Mouse (Mus musculus) embryonic facial prominence, embryonic 15.5 days (tissue): Measurements from ENCODE around the gene Trim54. TPM values are rescaled to one million over a fixed set of nuclear protein-coding genes. Genes with fewer than 3 reads are reported as not detected.

ENCODE experiments used
- polyA plus RNA-seq: library from polyadenylated mRNA; unstranded; fragments of >200 nt; fragmentation: Nextera tagmentation; extraction: Ambion mirVana; gene quantifications from 2 replicates; pipeline ENCODE4 v1.2.1, GENCODE M21; 2015

Trim54 gene
- polyA plus RNA-seq, 1 experiment from 2014 or later: 10.2 TPM

Other genes with a start within 250 kb of the Trim54 start
- gene Tmem214, start 248.7 kb upstream of the Trim54 start, polyA plus RNA-seq: 90.0 and 100.0 TPM in 2 replicates
- 22.1 and 28.7 TPM in 2 replicates for gene Agbl5, start 228.0 kb upstream of the Trim54 start, polyA plus RNA-seq
- gene Ost4, start 208.9 kb upstream of the Trim54 start, polyA plus RNA-seq: 482 and 502 TPM in 2 replicates
- 244 and 254 TPM in 2 replicates for gene Emilin1, start 203.3 kb upstream of the Trim54 start, polyA plus RNA-seq
- 23.8 and 25.6 TPM in 2 replicates for gene Khk, start 195.3 kb upstream of the Trim54 start, polyA plus RNA-seq
- gene Cgref1, start 171.1 kb upstream of the Trim54 start, polyA plus RNA-seq: 32.1 and 34.0 TPM in 2 replicates
- 125 and 130 TPM in 2 replicates for gene Preb, start 156.4 kb upstream of the Trim54 start, polyA plus RNA-seq
- gene Tcf23, start 148.1 kb upstream of the Trim54 start, polyA plus RNA-seq: 0.08 TPM in 1 of 2 replicates, not detected in the other
- 173 and 174 TPM in 2 replicates for gene Atraid, start 68.4 kb upstream of the Trim54 start, polyA plus RNA-seq
- gene Slc5a6, start 67.8 kb upstream of the Trim54 start, polyA plus RNA-seq: 10.8 and 12.0 TPM in 2 replicates
- gene Cad, start 61.9 kb upstream of the Trim54 start, polyA plus RNA-seq: 23.5 and 26.4 TPM in 2 replicates
- gene Dnajc5g, start 10.4 kb upstream of the Trim54 start, polyA plus RNA-seq: not detected in 2 replicates
- gene Slc30a3, start 8.5 kb upstream of the Trim54 start, polyA plus RNA-seq: 0.60 and 0.92 TPM in 2 replicates
- not detected in 2 replicates for gene Ucn, start 22.1 kb downstream of the Trim54 start, polyA plus RNA-seq
- 67.3 and 73.4 TPM in 2 replicates for gene Mpv17, start 37.5 kb downstream of the Trim54 start, polyA plus RNA-seq
- 1.1 and 3.0 TPM in 2 replicates for gene Gm29609, start 63.2 kb downstream of the Trim54 start, polyA plus RNA-seq
- gene Gtf3c2, start 63.4 kb downstream of the Trim54 start, polyA plus RNA-seq: 69.0 and 71.5 TPM in 2 replicates
- 138 and 150 TPM in 2 replicates for gene Snx17, start 76.5 kb downstream of the Trim54 start, polyA plus RNA-seq
- gene Eif2b4, start 76.7 kb downstream of the Trim54 start, polyA plus RNA-seq: 74.4 and 74.7 TPM in 2 replicates
- 12.2 and 12.5 TPM in 2 replicates for gene Zfp513, start 85.6 kb downstream of the Trim54 start, polyA plus RNA-seq
- gene Ppm1g, start 104.0 kb downstream of the Trim54 start, polyA plus RNA-seq: 113 and 115 TPM in 2 replicates
- 175 and 178 TPM in 2 replicates for gene Nrbp1, start 124.2 kb downstream of the Trim54 start, polyA plus RNA-seq
- 0.99 TPM in 1 of 2 replicates, not detected in the other for gene Gm9970, start 124.5 kb downstream of the Trim54 start, polyA plus RNA-seq
- gene Krtcap3, start 135.0 kb downstream of the Trim54 start, polyA plus RNA-seq: 21.8 and 23.5 TPM in 2 replicates
- 39.4 and 39.5 TPM in 2 replicates for gene Ift172, start 174.4 kb downstream of the Trim54 start, polyA plus RNA-seq
- 85.5 and 89.8 TPM in 2 replicates for gene Fndc4, start 179.4 kb downstream of the Trim54 start, polyA plus RNA-seq
- gene Gckr, start 180.7 kb downstream of the Trim54 start, polyA plus RNA-seq: 0.15 and 0.30 TPM in 2 replicates